Mouse (Mus musculus): ENCODE measurements at regions not wholly inside any gene's neighbourhood (a gene's known extent, or its start where the extent isn't known, plus 50 kb on each side); places are given as distances from the start of the nearest gene placed in this dataset.
A peak's percentile ranks its signal among the peaks of the same experiment; 100 is the strongest.

- no peak overlapping the region for H3K27ac ChIP-seq
- H3K4me3 ChIP-seq (replicated peaks; ENCODE audit: low read length) = no peak overlapping the region
- H3K4me2 ChIP-seq (replicated peaks) = no peak overlapping the region
- 84% methylated on average over 12 of the region's 12 CpGs for WGBS
- H3K36me3 ChIP-seq (replicated peaks; ENCODE audit: control insufficient read depth, insufficient read depth) = no peaks in the 10 kb centered on the region
- H3K9ac ChIP-seq = no peak overlapping the region
- H3K4me1 ChIP-seq (replicated peaks; ENCODE audit: control insufficient read depth, insufficient read depth, low read length) = no peaks in the 10 kb centered on the region
- no peaks in the 10 kb centered on the region for H3K27me3 ChIP-seq (ENCODE audit: control insufficient read depth, insufficient read depth, low read length)
- ATAC-seq (ENCODE audit: low FRiP score) (no peak; the same call in 1 of the 2 replicates), DNase-seq (ENCODE audit: low spot score) (no peak)
- H3K9me3 ChIP-seq (ENCODE audit: control insufficient read depth, low read length) = no peaks in the 10 kb centered on the region
Measured at GRCm38 (mm10) chr4:89478646-89479237, 167.9 kb upstream of the Cdkn2b start.

DNA sequence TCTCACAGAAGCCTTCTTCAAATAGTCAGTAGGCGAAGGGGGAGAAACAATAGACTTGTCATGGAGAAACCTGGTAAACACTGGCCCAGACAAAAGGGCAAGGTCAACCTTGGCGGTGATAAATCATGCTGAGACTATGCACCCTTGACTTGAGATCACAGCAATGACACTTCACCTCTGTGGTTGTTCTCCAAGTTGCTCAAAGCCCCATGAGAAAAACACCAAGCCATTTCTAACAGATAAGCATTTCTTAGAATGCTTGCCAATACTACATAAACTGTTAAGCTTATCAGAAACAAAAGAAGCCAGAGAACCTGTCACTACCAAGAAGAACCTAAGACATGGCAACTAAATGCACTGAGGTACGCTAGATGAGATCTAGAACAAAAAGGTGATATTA is 165.0 kb upstream of the Cdkn2b start:
- Histone ChIP-seq H3K4me1 (replicated peaks; ENCODE audit: control insufficient read depth, insufficient read depth, low read length) (no peaks in the 10 kb centered on the region), H3K4me3 (replicated peaks; ENCODE audit: low read length) (no peak overlapping the region), H3K27me3 (ENCODE audit: control insufficient read depth, insufficient read depth, low read length) (no peaks in the 10 kb centered on the region), H3K9me3 (ENCODE audit: control insufficient read depth, low read length) (no peaks in the 10 kb centered on the region), H3K27ac (no peak overlapping the region), H3K9ac (no peak overlapping the region), H3K36me3 (replicated peaks; ENCODE audit: control insufficient read depth, insufficient read depth) (no peaks in the 10 kb centered on the region), H3K4me2 (replicated peaks) (no peak overlapping the region)
- DNase-seq (ENCODE audit: low spot score) = no peak
- no peak for ATAC-seq (ENCODE audit: low FRiP score)
- WGBS = 46% methylated on average over 3 of the region's 3 CpGs

DNA sequence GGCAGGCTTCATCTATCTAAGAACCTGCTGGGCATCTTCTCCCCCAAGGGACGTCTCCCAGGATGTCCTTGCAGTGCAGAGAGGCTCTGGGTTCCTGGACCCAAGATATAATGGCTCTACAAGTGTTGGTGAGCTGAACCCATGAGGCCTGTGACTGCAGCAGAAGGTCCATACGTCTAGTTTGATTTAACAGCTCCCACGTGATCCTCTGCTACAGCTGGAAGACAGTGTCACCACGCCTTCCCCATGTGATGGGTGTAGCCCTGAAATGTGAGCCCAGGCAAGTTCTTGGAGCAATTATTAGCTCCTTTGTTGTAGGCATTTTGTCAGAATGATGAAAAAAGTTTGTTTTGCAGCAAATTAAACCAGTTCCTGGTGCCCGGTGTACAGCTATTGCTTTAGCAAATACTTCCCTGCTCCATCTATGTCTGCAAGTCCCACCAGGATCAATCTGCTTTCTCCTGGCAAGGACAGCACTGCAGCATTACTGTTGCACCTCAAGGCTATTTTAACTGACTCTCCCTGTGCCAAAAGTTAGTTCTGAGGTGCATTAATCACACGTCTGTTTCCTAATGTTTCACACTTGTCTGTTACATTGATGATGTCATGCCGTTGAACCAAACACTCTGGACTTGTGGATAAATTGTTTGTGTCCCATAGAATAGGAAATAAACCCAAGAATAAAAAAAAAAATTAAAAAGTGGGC is 164.2 kb upstream of the Cdkn2b start:
- Histone ChIP-seq H3K27me3 (ENCODE audit: control insufficient read depth, insufficient read depth, low read length) (no peaks in the 10 kb centered on the region), H3K9me3 (ENCODE audit: control insufficient read depth, low read length) (no peaks in the 10 kb centered on the region), H3K9ac (no peak overlapping the region), H3K36me3 (replicated peaks; ENCODE audit: control insufficient read depth, insufficient read depth) (no peaks in the 10 kb centered on the region), H3K4me1 (replicated peaks; ENCODE audit: control insufficient read depth, insufficient read depth, low read length) (peaks cover 2% of the 10 kb centered on the region; the same call in 1 of the 2 replicates), H3K27ac (no peak overlapping the region), H3K4me2 (replicated peaks) (no peak overlapping the region), H3K4me3 (replicated peaks; ENCODE audit: low read length) (no peak overlapping the region)
- DNase-seq (ENCODE audit: low spot score) (no peak), ATAC-seq (ENCODE audit: low FRiP score) (no peak)
- WGBS = 61% methylated on average over 7 of the region's 7 CpGs

DNA sequence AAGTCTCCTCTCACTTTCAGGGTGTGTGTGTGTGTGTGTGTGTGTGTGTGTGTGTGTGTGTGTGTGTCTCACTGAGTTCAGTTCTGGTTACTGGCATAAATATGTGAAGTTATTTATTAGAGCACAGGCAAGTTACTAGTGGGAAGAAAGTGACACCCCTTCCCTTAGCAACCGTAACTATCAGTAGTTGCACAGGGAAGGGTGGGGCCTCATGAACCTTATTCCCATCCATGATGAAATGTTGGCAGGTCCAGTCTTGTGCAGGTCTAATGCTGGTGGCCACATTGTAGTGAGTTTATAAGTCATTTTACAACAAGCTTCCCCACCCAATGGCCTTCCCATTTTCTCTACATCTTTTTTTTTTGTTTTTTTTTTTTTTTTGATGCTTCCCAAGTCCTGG is 160.6 kb upstream of the Cdkn2b start:
- DNase-seq (ENCODE audit: low spot score) (no peak), ATAC-seq (ENCODE audit: low FRiP score) (no peak)
- Histone ChIP-seq H3K27ac (no peak overlapping the region), H3K9me3 (ENCODE audit: control insufficient read depth, low read length) (no peaks in the 10 kb centered on the region), H3K4me2 (replicated peaks) (no peak overlapping the region), H3K4me1 (replicated peaks; ENCODE audit: control insufficient read depth, insufficient read depth, low read length) (peaks cover 6% of the 10 kb centered on the region; the same call in 1 of the 2 replicates), H3K9ac (no peak overlapping the region), H3K36me3 (replicated peaks; ENCODE audit: control insufficient read depth, insufficient read depth) (no peaks in the 10 kb centered on the region), H3K27me3 (ENCODE audit: control insufficient read depth, insufficient read depth, low read length) (no peaks in the 10 kb centered on the region), H3K4me3 (replicated peaks; ENCODE audit: low read length) (no peak overlapping the region)
- WGBS = 91% methylated on average over 1 of the region's 1 CpGs

DNA sequence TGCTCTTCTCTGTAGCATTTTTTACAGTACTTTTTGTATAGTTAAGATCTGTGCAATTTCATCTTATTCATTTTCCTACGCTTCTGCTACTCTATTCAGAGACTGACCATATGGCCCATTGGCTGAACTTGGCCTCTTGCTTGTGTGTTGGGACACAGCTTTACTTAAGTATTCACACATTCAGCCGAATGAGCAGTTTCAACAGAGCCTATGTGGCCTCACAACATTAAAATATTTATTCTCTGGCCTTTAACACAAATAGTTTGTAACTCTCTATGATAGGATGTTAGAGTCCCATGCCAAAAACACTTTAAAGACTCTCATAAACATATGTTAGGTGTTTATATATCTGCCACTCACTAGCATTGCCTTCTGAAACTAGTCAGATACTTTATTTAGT is 159.9 kb upstream of the Cdkn2b start:
- Histone ChIP-seq H3K36me3 (replicated peaks; ENCODE audit: control insufficient read depth, insufficient read depth) (no peaks in the 10 kb centered on the region), H3K4me1 (replicated peaks; ENCODE audit: control insufficient read depth, insufficient read depth, low read length) (peaks cover 6% of the 10 kb centered on the region; the same call in 1 of the 2 replicates), H3K4me2 (replicated peaks) (no peak overlapping the region), H3K9me3 (ENCODE audit: control insufficient read depth, low read length) (no peaks in the 10 kb centered on the region), H3K27me3 (ENCODE audit: control insufficient read depth, insufficient read depth, low read length) (no peaks in the 10 kb centered on the region), H3K9ac (no peak overlapping the region), H3K4me3 (replicated peaks; ENCODE audit: low read length) (no peak overlapping the region), H3K27ac (no peak overlapping the region)
- ATAC-seq (ENCODE audit: low FRiP score) (no peak), DNase-seq (ENCODE audit: low spot score) (no peak)
- WGBS = 78% methylated on average over 2 of the region's 2 CpGs

DNA sequence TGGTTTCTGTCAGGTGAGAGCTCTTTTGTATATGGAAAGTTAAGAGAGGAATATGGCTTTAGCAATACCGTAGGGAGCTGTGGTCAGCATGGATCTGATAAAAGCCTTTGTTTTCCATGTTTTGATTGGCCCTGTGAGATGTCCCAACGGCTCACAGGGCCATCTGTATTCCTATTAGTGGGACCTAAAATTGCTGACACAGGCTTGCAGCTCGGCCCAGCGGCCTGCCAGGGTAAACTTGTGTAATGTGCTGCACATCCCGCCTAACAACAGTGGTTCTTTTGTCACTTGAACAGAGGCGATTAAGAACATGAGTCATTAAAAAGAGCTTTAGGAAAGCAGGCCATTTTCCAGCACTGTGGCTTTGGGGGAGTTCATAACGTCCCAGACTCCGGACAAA is 159.0 kb upstream of the Cdkn2b start:
- peaks cover 6% of the 10 kb centered on the region; the same call in 1 of the 2 replicates for H3K4me1 ChIP-seq (replicated peaks; ENCODE audit: control insufficient read depth, insufficient read depth, low read length)
- H3K4me3 ChIP-seq (replicated peaks; ENCODE audit: low read length) = no peak overlapping the region
- ATAC-seq (ENCODE audit: low FRiP score) = peak; percentile 73
- no peaks in the 10 kb centered on the region for H3K27me3 ChIP-seq (ENCODE audit: control insufficient read depth, insufficient read depth, low read length)
- 28% methylated on average over 8 of the region's 8 CpGs for WGBS
- H3K9ac ChIP-seq = no peak overlapping the region
- H3K27ac ChIP-seq = no peak overlapping the region
- H3K4me2 ChIP-seq (replicated peaks) = no peak overlapping the region
- no peaks in the 10 kb centered on the region for H3K9me3 ChIP-seq (ENCODE audit: control insufficient read depth, low read length)
- H3K36me3 ChIP-seq (replicated peaks; ENCODE audit: control insufficient read depth, insufficient read depth) = no peaks in the 10 kb centered on the region
- DNase-seq (ENCODE audit: low spot score) = peak; percentile 36

- Histone ChIP-seq H3K27me3 (ENCODE audit: control insufficient read depth, insufficient read depth, low read length) (no peaks in the 10 kb centered on the region), H3K4me1 (replicated peaks; ENCODE audit: control insufficient read depth, insufficient read depth, low read length) (peaks cover 6% of the 10 kb centered on the region; the same call in 1 of the 2 replicates), H3K9me3 (ENCODE audit: control insufficient read depth, low read length) (no peaks in the 10 kb centered on the region), H3K36me3 (replicated peaks; ENCODE audit: control insufficient read depth, insufficient read depth) (no peaks in the 10 kb centered on the region), H3K4me3 (replicated peaks; ENCODE audit: low read length) (no peak overlapping the region), H3K27ac (no peak overlapping the region), H3K4me2 (replicated peaks) (no peak overlapping the region), H3K9ac (no peak overlapping the region)
- ATAC-seq (ENCODE audit: low FRiP score) = no peak
- no peak for DNase-seq (ENCODE audit: low spot score)
- 81% methylated on average over 3 of the region's 3 CpGs for WGBS
Measured at GRCm38 (mm10) chr4:89469406-89469805, 158.6 kb upstream of the Cdkn2b start.

DNA sequence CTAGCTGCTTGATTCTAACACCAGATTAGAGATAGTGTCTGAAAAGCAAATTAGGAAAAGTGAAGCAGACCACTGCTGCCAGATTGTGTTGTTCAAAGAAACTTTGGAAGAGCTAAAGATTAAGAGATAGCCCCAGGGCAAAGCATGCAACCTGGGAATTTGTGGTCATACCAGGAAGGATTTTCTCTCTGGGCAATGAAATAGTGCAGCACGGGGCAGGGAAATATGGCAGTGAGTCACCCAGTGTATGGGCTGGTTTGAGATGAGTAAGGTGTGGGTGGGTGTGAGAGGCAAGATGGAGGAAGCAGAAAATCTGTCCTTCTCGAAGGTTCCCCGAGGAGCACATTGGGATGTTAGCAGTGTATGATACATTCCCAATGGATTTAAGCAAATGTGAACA is 155.9 kb upstream of the Cdkn2b start:
- H3K36me3 ChIP-seq (replicated peaks; ENCODE audit: control insufficient read depth, insufficient read depth) = no peaks in the 10 kb centered on the region
- H3K4me2 ChIP-seq (replicated peaks) = no peak overlapping the region
- H3K27me3 ChIP-seq (ENCODE audit: control insufficient read depth, insufficient read depth, low read length) = no peaks in the 10 kb centered on the region
- peaks cover 6% of the 10 kb centered on the region; the same call in 1 of the 2 replicates for H3K4me1 ChIP-seq (replicated peaks; ENCODE audit: control insufficient read depth, insufficient read depth, low read length)
- ATAC-seq (ENCODE audit: low FRiP score) (no peak), DNase-seq (ENCODE audit: low spot score) (no peak)
- no peaks in the 10 kb centered on the region for H3K9me3 ChIP-seq (ENCODE audit: control insufficient read depth, low read length)
- WGBS = 92% methylated on average over 3 of the region's 3 CpGs
- no peak overlapping the region for H3K4me3 ChIP-seq (replicated peaks; ENCODE audit: low read length)
- H3K9ac ChIP-seq = no peak overlapping the region
- no peak overlapping the region for H3K27ac ChIP-seq

DNA sequence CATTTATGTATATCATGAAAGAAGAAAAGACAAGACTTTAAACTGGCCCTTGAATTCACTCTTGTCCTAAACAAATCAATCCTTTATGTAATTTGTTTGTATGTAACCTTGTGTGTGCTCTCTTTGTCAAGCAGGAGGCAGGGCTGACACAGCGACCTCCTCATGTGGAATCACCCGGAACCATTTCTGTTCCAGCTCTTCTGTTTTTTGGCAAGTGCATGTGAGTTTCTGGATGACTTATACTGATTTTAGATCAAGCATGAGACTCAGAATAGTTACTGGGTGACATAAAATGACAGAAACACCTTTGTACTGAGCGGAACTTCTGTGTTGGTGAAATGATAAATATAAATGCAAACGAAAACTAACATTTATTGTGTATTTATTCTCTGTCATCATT is 152.3 kb upstream of the Cdkn2b start:
- H3K9me3 ChIP-seq (ENCODE audit: control insufficient read depth, low read length) = no peaks in the 10 kb centered on the region
- no peak overlapping the region for H3K4me2 ChIP-seq (replicated peaks)
- H3K27me3 ChIP-seq (ENCODE audit: control insufficient read depth, insufficient read depth, low read length) = no peaks in the 10 kb centered on the region
- 81% methylated on average over 4 of the region's 4 CpGs for WGBS
- ATAC-seq (ENCODE audit: low FRiP score) (no peak), DNase-seq (ENCODE audit: low spot score) (no peak)
- H3K36me3 ChIP-seq (replicated peaks; ENCODE audit: control insufficient read depth, insufficient read depth) = no peaks in the 10 kb centered on the region
- H3K9ac ChIP-seq = no peak overlapping the region
- no peak overlapping the region for H3K27ac ChIP-seq
- no peak overlapping the region for H3K4me3 ChIP-seq (replicated peaks; ENCODE audit: low read length)
- H3K4me1 ChIP-seq (replicated peaks; ENCODE audit: control insufficient read depth, insufficient read depth, low read length) = no peaks in the 10 kb centered on the region
